ENCODE assay signal across 9 mouse cellular contexts in genomic region chr3:37724171-37724804, GRCm38 (mm10). TPM values are rescaled to one million over a fixed set of nuclear protein-coding genes. Genes with fewer than 3 reads are reported as not detected.
DNase-seq lines count a peak whose midpoint lies in the region; ATAC-seq lines count a peak whose summit lies in the region.
"Had no signal": no experiment of that assay in that cellular context is flagged by ENCODE, and none has a peak within 500 bp of the region (broad histone marks: within the 10 kb centered on the region; RNA-seq: fewer than 3 reads in every experiment).

Gene Gm5148, minus strand, starts transcription at chr3:37724490.

- no peaks in the 10 kb centered on the region for H3K79me2 ChIP-seq in macrophage (ENCODE audit: inconsistent target)

- intact Hi-C loops in left cerebral cortex, postnatal 10 days (cut with DNase I) = no loop called here

- peak within 1 kb of the TSS; percentile 25; the same call in 1 of the 2 replicates for H3K9ac ChIP-seq in intestine, embryonic 14.5 days (ENCODE audit: low read length)

- H3K4me1 ChIP-seq in forebrain, embryonic 10.5 days = peaks cover 31% of the 10 kb centered on the region
- H3K4me1 ChIP-seq in intestine, embryonic 14.5 days (replicated peaks; ENCODE audit: control insufficient read depth, insufficient read depth, low read length) = peaks cover 38% of the 10 kb centered on the region

- 2% methylated on average over 24 of the region's 24 CpGs for WGBS in forebrain, embryonic 10.5 days
- 4% methylated on average over 24 of the region's 24 CpGs for WGBS in intestine, embryonic 14.5 days
- WGBS in macrophage (ENCODE audit: missing documents) = 13% methylated on average over 24 of the region's 24 CpGs

- peak; percentile 92 for ATAC-seq in intestine, embryonic 14.5 days (replicated peaks; ENCODE audit: low FRiP score, low TSS enrichment, low read depth)
- ATAC-seq: Patski had no signal

- peak within 1 kb of the TSS; percentile 48 for H3K4me2 ChIP-seq in intestine, embryonic 14.5 days (ENCODE audit: low read length)

- peak within 1 kb of the TSS; percentile 55 for H3K4me3 ChIP-seq in forebrain, embryonic 10.5 days
- peak within 1 kb of the TSS; percentile 29 for H3K4me3 ChIP-seq in intestine, embryonic 14.5 days (ENCODE audit: low read depth, low read length)
- H3K4me3 ChIP-seq in macrophage (ENCODE audit: inconsistent target) = no peak within 1 kb of the TSS

- no peaks in the 10 kb centered on the region for H3K9me3 ChIP-seq in forebrain, embryonic 10.5 days
- H3K9me3 ChIP-seq in intestine, embryonic 14.5 days (ENCODE audit: control insufficient read depth, low read length) = no peaks in the 10 kb centered on the region

- no peaks in the 10 kb centered on the region for H3K36me3 ChIP-seq in forebrain, embryonic 10.5 days (replicated peaks)
- H3K36me3 ChIP-seq in intestine, embryonic 14.5 days (ENCODE audit: control insufficient read depth, insufficient read depth, low read length) = no peaks in the 10 kb centered on the region
- H3K36me3 ChIP-seq in macrophage (ENCODE audit: inconsistent target) = no peaks in the 10 kb centered on the region

- H3K27ac ChIP-seq in forebrain, embryonic 10.5 days = peak within 1 kb of the TSS; percentile 83
- peak within 1 kb of the TSS; percentile 84 for H3K27ac ChIP-seq in intestine, embryonic 14.5 days (ENCODE audit: low read depth)
- no peak within 1 kb of the TSS for H3K27ac ChIP-seq in macrophage

- DNase-seq in layer of hippocampus, adult 11-12 months (ENCODE audit: low spot score) = peak; percentile 59
- no peak for DNase-seq in layer of hippocampus, adult 9-10 months (ENCODE audit: low spot score)
- DNase-seq in forebrain, embryonic 10.5 days (ENCODE audit: extremely low spot score, low spot score) = peak; percentile 53
- DNase-seq in intestine, embryonic 14.5 days (ENCODE audit: low spot score) = peak; percentile 89
- peak; percentile 24 to 59 for DNase-seq in left cerebral cortex, postnatal 10 days (ENCODE audit: extremely low spot score in 1 of 2, low spot score in 2 of 2)
- peak; percentile 63 for DNase-seq in retina, postnatal 1 day
- peak; percentile 77 to 84 for DNase-seq in urinary bladder, postnatal 4 days (ENCODE audit: low spot score in 2 of 2)

- peaks cover 60% of the 10 kb centered on the region for H3K27me3 ChIP-seq in forebrain, embryonic 10.5 days (ENCODE audit: poor library complexity, severe bottlenecking)
- H3K27me3 ChIP-seq in intestine, embryonic 14.5 days (replicated peaks; ENCODE audit: control insufficient read depth, insufficient read depth, low read length) = no peaks in the 10 kb centered on the region
- H3K27me3 ChIP-seq: Patski had no signal

RNA-seq across cellular contexts. Expression of gene Gm5148, which starts in this region (rescaled TPM):
- 2.4 and 3.5 TPM in 2 replicates for polyA plus RNA-seq in forebrain, embryonic 10.5 days (2016; fragmentation: Nextera tagmentation; extraction: Ambion mirVana)
- polyA plus RNA-seq in intestine, embryonic 14.5 days (2014; fragmentation: Nextera tagmentation; extraction: Ambion mirVana) = 5.2 and 6.0 TPM in 2 replicates
- 1 to 10 TPM; 2.1 to 4.1 TPM for total RNA-seq in left cerebral cortex, postnatal 10 days (2021)
- not detected for total RNA-seq in macrophage (2018; cell fraction: chromatin; rRNA removed)
- total RNA-seq in macrophage (2018; cell fraction: cytosol; rRNA removed) = 1 to 10 TPM in 19 of 26 experiments, under 1 TPM in 7; 0.49 to 3.8 (median 1.4) TPM
- under 1 TPM in 3 of 26 experiments, not detected in 23; 0.29 to 0.68 (median 0.46) TPM for total RNA-seq in macrophage (2018; cell fraction: nucleus; rRNA removed)
- 1.6 to 20.3 TPM (median 2.5 TPM) in 3 replicates for polyA plus RNA-seq in macrophage (2018)
